In the genomic region with DNA sequence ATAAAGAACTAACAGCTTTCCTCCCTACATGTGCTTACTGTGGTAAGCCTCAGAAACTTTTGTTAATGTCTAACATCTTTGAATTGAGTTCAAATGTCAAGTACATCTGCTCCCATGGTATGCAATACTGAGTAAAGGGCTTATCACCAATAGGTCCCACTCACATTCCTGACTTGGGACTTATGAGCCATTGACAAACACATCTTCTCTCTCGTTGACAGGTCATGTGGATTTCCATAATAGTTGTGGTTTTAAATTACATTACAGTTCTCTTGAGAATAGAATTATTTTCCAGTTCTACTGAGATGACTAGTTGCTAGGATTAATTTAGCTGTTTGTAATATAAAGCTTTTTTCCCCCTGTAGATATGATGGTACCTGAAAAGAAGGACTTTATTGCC, we compare ENCODE assay signal across 22 mouse cellular contexts. TPM values are rescaled to one million over a fixed set of nuclear protein-coding genes. Genes with fewer than 3 reads are reported as not detected.
DNase-seq lines count a peak whose midpoint lies in the region; TF ChIP-seq lines count a peak whose summit lies in the region.
"Had no signal": no experiment of that assay in that cellular context is flagged by ENCODE, and none has a peak within 500 bp of the region (broad histone marks: within the 10 kb centered on the region; RNA-seq: fewer than 3 reads in every experiment).

No protein-coding gene starts in this region.

- no peak overlapping the region for H3K4me3 ChIP-seq in layer of hippocampus, adult 2 months

- peak overlapping the region; percentile 34; the same call in 1 of the 2 replicates for H3K27ac ChIP-seq in layer of hippocampus, adult 2 months

- no peak for DNase-seq in layer of hippocampus, adult 2 months (ENCODE audit: low spot score in 2 of 2)
- DNase-seq in layer of hippocampus, postnatal 10 days (ENCODE audit: low spot score in 2 of 2) = no peak
- peak; percentile 67 for DNase-seq in 3T3-L1 (ENCODE audit: low read depth, low spot score)
- peak; percentile 58 for DNase-seq in NIH3T3 (ENCODE audit: low read depth)
- DNase-seq in fibroblast of lung, adult 2 months (ENCODE audit: low read depth) = peak; percentile 18
- no peak for DNase-seq in embryo, embryonic 10 days (ENCODE audit: low spot score)
- no peak for DNase-seq in kidney, postnatal 14 days
- DNase-seq in urinary bladder, adult 2 months (ENCODE audit: low spot score) = no peak
- DNase-seq: adrenal gland, adult 2 months; adrenal gland, adult 8-10 months; adrenal gland, postnatal 10 days; adrenal gland, postnatal 14 days; adrenal gland, postnatal 25 days; adrenal gland, postnatal 36 days; B cell, adult 2 months; cerebellum, adult 11 months; cerebellum, adult 11-12 months; cerebellum, adult 18-20 months; cerebellum, adult 2 months had no signal

- no peak for TF ChIP-seq CTCF in layer of hippocampus, adult 2 months (conservative IDR thresholded peaks at IDR 0.05)

RNA-seq across cellular contexts. Expression of gene Prdm5, which starts 49.9 kb away (rescaled TPM):
- total RNA-seq in layer of hippocampus, adult 2 months (2021) = 10 to 100 TPM; 40.0 to 40.8 TPM
- total RNA-seq in layer of hippocampus, postnatal 10 days (2021) = 10 to 100 TPM in 1 of 2 experiments, 1 to 10 TPM in 1; 9.5 to 10.2 TPM
- polyA plus RNA-seq in urinary bladder, adult 2 months (2012; rRNA removed) = 12.0 and 12.4 TPM in 2 replicates
- total RNA-seq: CH12.LX, MEL had no signal
- polyA plus RNA-seq: G1E had no signal

Comparison
In these comparisons a context has a peak if more than half of its experiments do, and no peak if none do; other contexts are left out.
1. DNase-seq: peak in 3T3-L1 (single experiment), NIH3T3 (single experiment) and fibroblast of lung, adult 2 months (single experiment); none in layer of hippocampus, adult 2 months (0 of 2), layer of hippocampus, postnatal 10 days (0 of 2), embryo, embryonic 10 days (single experiment), kidney, postnatal 14 days (single experiment) and urinary bladder, adult 2 months (single experiment).